Mouse (Mus musculus): ENCODE measurements around the gene Bcl6.

DNA sequence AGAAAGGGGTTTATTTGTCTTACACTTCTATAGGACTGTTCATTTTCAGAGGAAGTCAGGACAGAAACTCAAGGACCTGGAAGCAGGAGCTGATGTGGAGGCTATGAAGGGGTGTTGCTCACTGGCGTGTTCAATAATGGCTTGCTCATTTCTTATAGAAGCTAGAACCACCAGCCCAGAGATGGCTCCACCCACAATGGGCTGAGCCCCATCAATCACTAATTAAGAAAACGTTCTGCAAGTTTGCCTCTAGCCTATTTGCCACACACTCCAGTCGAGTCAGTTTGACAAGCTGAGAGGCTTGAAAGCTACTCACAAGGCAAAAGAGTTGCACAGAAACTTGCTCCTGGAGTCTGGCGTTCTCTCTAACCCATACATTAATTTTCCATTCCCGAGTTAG lies 67.0 kb downstream of the Bcl6 start:
- TF ChIP-seq POLR2A (IDR thresholded peaks at IDR 0.05; ENCODE audit: insufficient read depth, low read length) = no peak
- TF ChIP-seq CTCF (IDR thresholded peaks at IDR 0.05; ENCODE audit: low read depth, low read length) = no peak
